Mouse (Mus musculus) MEL (cell line): ENCODE measurements around the gene Fhit. TPM values are rescaled to one million over a fixed set of nuclear protein-coding genes. Genes with fewer than 3 reads are reported as not detected.
"Not testable (repeated sequence)": the region's sequence is repeated elsewhere in the genome, so short reads cannot be mapped to it uniquely, and the experiment has no call there.

Experiments used
- DNase-seq: peaks from one replicate; pipeline ENCODE4 v3.0.0; 2011; ENCODE audit warnings: low read depth, low spot score
- H3K27ac ChIP-seq: 2 replicates; pipeline ENCODE4 v1.5.1; 2012; ENCODE audit warnings: low read depth, mild to moderate bottlenecking, control low read depth, low read length, moderate library complexity; ENCODE audit not compliant: control insufficient read depth
- H3K27me3 ChIP-seq, 2 experiments: fragments of 150-350 bp in 1 of 2; sonication (generic) in 1 of 2; 2 replicates each; pipeline ENCODE4 v1.6.1; 2012; ENCODE audit warnings: low read length in 2 of 2, mild to moderate bottlenecking in 2 of 2, improper control_type of control experiment in 1 of 2, moderate library complexity in 1 of 2; ENCODE audit not compliant: insufficient read depth in 2 of 2, control insufficient read depth in 1 of 2
- H3K36me3 ChIP-seq, 2 experiments: 2 replicates each; pipeline ENCODE4 v1.6.1; 2012 to 2014; ENCODE audit warnings: low read length in 2 of 2, improper control_type of control experiment in 1 of 2, inconsistent platforms in 1 of 2, mild to moderate bottlenecking in 1 of 2; ENCODE audit not compliant: insufficient read depth in 2 of 2, control insufficient read depth in 1 of 2
- H3K4me1 ChIP-seq, 2 experiments: fragments of 150-350 bp in 1 of 2; sonication (generic) in 1 of 2; 2 replicates each; pipeline ENCODE4 v1.6.1; 2012; ENCODE audit warnings: low read length in 2 of 2, improper control_type of control experiment in 1 of 2, mild to moderate bottlenecking in 1 of 2; ENCODE audit not compliant: insufficient read depth in 2 of 2, control insufficient read depth in 1 of 2
- H3K4me3 ChIP-seq, 2 experiments: fragments of 150-350 bp in 1 of 2; sonication (generic) in 1 of 2; 2 replicates each; pipeline ENCODE4 v1.5.1; 2012; ENCODE audit warnings: low read depth in 2 of 2, low read length in 2 of 2, mild to moderate bottlenecking in 2 of 2, moderate library complexity in 2 of 2, control low read depth in 1 of 2, improper control_type of control experiment in 1 of 2; ENCODE audit not compliant: control insufficient read depth in 1 of 2, insufficient read depth in 1 of 2
- H3K79me2 ChIP-seq: 2 replicates; pipeline ENCODE4 v1.6.1; 2012; ENCODE audit warnings: mild to moderate bottlenecking, low read length, moderate library complexity; ENCODE audit not compliant: control insufficient read depth, poor library complexity, insufficient read depth
- H3K9ac ChIP-seq: 2 replicates; pipeline ENCODE4 v1.6.1; 2012; ENCODE audit warnings: low read depth, mild to moderate bottlenecking, control low read depth, low read length, moderate library complexity; ENCODE audit not compliant: control insufficient read depth, poor library complexity, severe bottlenecking
- H3K9me3 ChIP-seq: fragments of 150-350 bp; sonication (generic); replicated peaks from 2 replicates; pipeline ENCODE4 v1.6.1; 2012; ENCODE audit warnings: mild to moderate bottlenecking, low read length, improper control_type of control experiment, moderate library complexity; ENCODE audit not compliant: insufficient read depth
- CHD1 ChIP-seq: IDR thresholded peaks from 2 replicates; pipeline ENCODE4 v1.6.1; 2012; ENCODE audit warnings: low read depth, mild to moderate bottlenecking, inconsistent platforms, low read length, improper control_type of control experiment
- CHD2 ChIP-seq: IDR thresholded peaks from 2 replicates; pipeline ENCODE4 v1.6.1; 2011; ENCODE audit warnings: low read length, improper control_type of control experiment
- ELF1 ChIP-seq: IDR thresholded peaks from 2 replicates; pipeline ENCODE4 v1.6.1; 2014; ENCODE audit warnings: low read depth, mild to moderate bottlenecking, inconsistent platforms, low read length, improper control_type of control experiment, moderate library complexity
- GABPA ChIP-seq: IDR thresholded peaks from 2 replicates; pipeline ENCODE4 v1.6.1; 2012; ENCODE audit warnings: low read depth, mild to moderate bottlenecking, inconsistent platforms, low read length, improper control_type of control experiment, moderate library complexity
- HCFC1 ChIP-seq: IDR thresholded peaks from 2 replicates; pipeline ENCODE4 v1.6.1; 2012; ENCODE audit warnings: low read depth, mild to moderate bottlenecking, inconsistent platforms, low read length, improper control_type of control experiment, moderate library complexity
- JUND ChIP-seq: IDR thresholded peaks from 2 replicates; pipeline ENCODE4 v1.6.1; 2011; ENCODE audit warnings: low read depth, mild to moderate bottlenecking, improper control_type of control experiment, low read length
- MYC ChIP-seq: IDR thresholded peaks from 2 replicates; pipeline ENCODE4 v1.6.1; 2011; ENCODE audit warnings: low read depth, mild to moderate bottlenecking, low read length, improper control_type of control experiment, moderate library complexity
- NELFE ChIP-seq: IDR thresholded peaks from 2 replicates; pipeline ENCODE4 v1.6.1; 2011; ENCODE audit warnings: low read depth, low read length, improper control_type of control experiment
- POLR2AphosphoS5 ChIP-seq: IDR thresholded peaks from 2 replicates; pipeline ENCODE4 v1.6.1; 2012; ENCODE audit warnings: low read depth, borderline replicate concordance, mild to moderate bottlenecking, inconsistent platforms, low read length, moderate library complexity, mixed read lengths
- RCOR1 ChIP-seq: IDR thresholded peaks from 2 replicates; pipeline ENCODE4 v1.6.1; 2012; ENCODE audit warnings: low read depth, mild to moderate bottlenecking, inconsistent platforms, low read length, improper control_type of control experiment
- TCF12 ChIP-seq: IDR thresholded peaks from 2 replicates; pipeline ENCODE4 v1.6.1; 2014; ENCODE audit warnings: low read depth, mild to moderate bottlenecking, inconsistent platforms, low read length, improper control_type of control experiment, moderate library complexity
- USF1 ChIP-seq: IDR thresholded peaks from 2 replicates; pipeline ENCODE4 v1.6.1; 2014; ENCODE audit warnings: low read depth, mild to moderate bottlenecking, inconsistent platforms, low read length, improper control_type of control experiment, moderate library complexity
- USF2 ChIP-seq, 2 experiments: IDR thresholded peaks; 2 replicates each; pipeline ENCODE4 v1.6.1; 2011 to 2012; ENCODE audit warnings: improper control_type of control experiment in 2 of 2, low read length in 2 of 2, borderline replicate concordance in 1 of 2, inconsistent platforms in 1 of 2, low read depth in 1 of 2, mild to moderate bottlenecking in 1 of 2; ENCODE audit not compliant: insufficient read depth in 1 of 2
- ZC3H11A ChIP-seq: IDR thresholded peaks from 2 replicates; pipeline ENCODE4 v1.6.1; 2012; ENCODE audit warnings: low read depth, mild to moderate bottlenecking, inconsistent platforms, low read length, improper control_type of control experiment
- ZNF384 ChIP-seq: IDR thresholded peaks from 2 replicates; pipeline ENCODE4 v1.6.1; 2012; ENCODE audit warnings: low read depth, mild to moderate bottlenecking, inconsistent platforms, low read length, improper control_type of control experiment
- polyA plus RNA-seq, 2 experiments: library from polyadenylated mRNA; stranded (reverse) in 1 of 2; unstranded in 1 of 2; fragments of >175 nt in 1 of 2; fragments of >200 nt in 1 of 2; gene quantifications; 2 replicates each; pipeline versions ENCODE4 v1.2.1 to v1.2.4; 2012; ENCODE audit warnings: low replicate concordance in 2 of 2, low read depth in 1 of 2; ENCODE audit not compliant: insufficient read length in 2 of 2, insufficient read depth in 1 of 2, missing spikeins in 1 of 2
- total RNA-seq: library from RNA; depleted of rRNA; stranded (reverse); fragments of 300-350 nt; gene quantifications from 2 replicates; pipeline ENCODE4 v1.2.3, GENCODE M21; 2012

Fhit gene
- total and polyA plus RNA-seq, 3 experiments: 0.77 to 1.3 TPM; not detected in 1

GRCm38 (mm10) chr14:10783929-10784328, 377.9 kb downstream of the Fhit start:
- Histone ChIP-seq H3K9ac (no peak overlapping the region), H3K4me3 (no peak overlapping the region), H3K9me3 (no peaks in the 10 kb centered on the region), H3K79me2 (no peaks in the 10 kb centered on the region), H3K4me1 (no peaks in the 10 kb centered on the region), H3K27me3 (no peaks in the 10 kb centered on the region), H3K27ac (no peak overlapping the region), H3K36me3 (no peaks in the 10 kb centered on the region)
- TF ChIP-seq NELFE: no peak
- no peak for DNase-seq

- TF ChIP-seq MYC (no peak), ZNF384 (no peak), GABPA (no peak), HCFC1 (no peak), TCF12 (no peak), JUND (no peak), ELF1 (no peak), POLR2AphosphoS5 (no peak), RCOR1 (no peak), CHD2 (no peak), CHD1 (no peak), NELFE (no peak), USF2 (IDR thresholded peaks at IDR 0.05; ENCODE audit: borderline replicate concordance in 1 of 2, insufficient read depth in 1 of 2, low read depth in 1 of 2, low read length in 2 of 2) (no peak), USF1 (no peak), ZC3H11A (no peak)
- no peaks in the 10 kb centered on the region for H3K79me2 ChIP-seq
Measured at GRCm38 (mm10) chr14:10778721-10779120, 383.1 kb downstream of the Fhit start.

DNA sequence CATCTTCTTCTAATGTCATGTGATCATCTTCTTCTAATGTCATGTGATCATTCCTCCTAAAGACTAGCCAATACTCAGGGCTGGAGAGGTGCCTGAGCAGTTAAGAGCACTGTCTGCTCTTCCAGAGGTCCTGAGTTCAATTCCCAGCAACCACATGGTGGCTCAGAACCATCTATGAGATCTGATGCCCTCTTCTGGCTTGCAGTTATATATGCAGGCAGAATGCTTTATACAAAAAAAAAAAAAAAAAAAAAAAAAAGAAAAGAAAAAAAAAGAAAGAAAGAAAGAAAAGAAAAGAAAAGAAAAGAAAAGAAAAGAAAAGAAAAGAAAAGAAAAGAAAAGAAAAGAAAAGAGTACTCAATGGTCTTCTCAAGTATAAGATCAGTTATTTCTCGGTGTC, 407.0 kb downstream of the Fhit start:
- not testable (repeated sequence) for H3K4me1 ChIP-seq, H3K27ac ChIP-seq, H3K36me3 ChIP-seq, H3K4me3 ChIP-seq, DNase-seq, H3K27me3 ChIP-seq, H3K79me2 ChIP-seq, H3K9me3 ChIP-seq, H3K9ac ChIP-seq
- TF ChIP-seq ZNF384: 0 out of 2 replicates have a peak, but pooled peaks have one; percentile 17

More at GRCm38 (mm10) chr14:10778721-10779120, 383.1 kb downstream of the Fhit start:
- Histone ChIP-seq H3K9me3 (no peaks in the 10 kb centered on the region), H3K4me1 (no peaks in the 10 kb centered on the region), H3K36me3 (no peaks in the 10 kb centered on the region), H3K27ac (no peak overlapping the region), H3K27me3 (no peaks in the 10 kb centered on the region), H3K9ac (no peak overlapping the region), H3K4me3 (no peak overlapping the region)
- no peak for DNase-seq
